Mouse (Mus musculus) MEL (cell line): ENCODE results near the gene Abhd17a. TPM values are rescaled to one million over a fixed set of nuclear protein-coding genes. Genes with fewer than 3 reads are reported as not detected.

Experiments used
- DNase-seq: peaks from one replicate; pipeline ENCODE4 v3.0.0; 2011; ENCODE audit warnings: low read depth, low spot score
- H3K27ac ChIP-seq: 2 replicates; pipeline ENCODE4 v1.5.1; 2012; ENCODE audit warnings: low read depth, mild to moderate bottlenecking, control low read depth, low read length, moderate library complexity; ENCODE audit not compliant: control insufficient read depth
- H3K27me3 ChIP-seq, 2 experiments: fragments of 150-350 bp in 1 of 2; sonication (generic) in 1 of 2; 2 replicates each; pipeline ENCODE4 v1.6.1; 2012; ENCODE audit warnings: low read length in 2 of 2, mild to moderate bottlenecking in 2 of 2, improper control_type of control experiment in 1 of 2, moderate library complexity in 1 of 2; ENCODE audit not compliant: insufficient read depth in 2 of 2, control insufficient read depth in 1 of 2
- H3K36me3 ChIP-seq, 2 experiments: 2 replicates each; pipeline ENCODE4 v1.6.1; 2012 to 2014; ENCODE audit warnings: low read length in 2 of 2, improper control_type of control experiment in 1 of 2, inconsistent platforms in 1 of 2, mild to moderate bottlenecking in 1 of 2; ENCODE audit not compliant: insufficient read depth in 2 of 2, control insufficient read depth in 1 of 2
- H3K4me1 ChIP-seq, 2 experiments: fragments of 150-350 bp in 1 of 2; sonication (generic) in 1 of 2; 2 replicates each; pipeline ENCODE4 v1.6.1; 2012; ENCODE audit warnings: low read length in 2 of 2, improper control_type of control experiment in 1 of 2, mild to moderate bottlenecking in 1 of 2; ENCODE audit not compliant: insufficient read depth in 2 of 2, control insufficient read depth in 1 of 2
- H3K4me3 ChIP-seq, 2 experiments: fragments of 150-350 bp in 1 of 2; sonication (generic) in 1 of 2; 2 replicates each; pipeline ENCODE4 v1.5.1; 2012; ENCODE audit warnings: low read depth in 2 of 2, low read length in 2 of 2, mild to moderate bottlenecking in 2 of 2, moderate library complexity in 2 of 2, control low read depth in 1 of 2, improper control_type of control experiment in 1 of 2; ENCODE audit not compliant: control insufficient read depth in 1 of 2, insufficient read depth in 1 of 2
- H3K79me2 ChIP-seq: 2 replicates; pipeline ENCODE4 v1.6.1; 2012; ENCODE audit warnings: mild to moderate bottlenecking, low read length, moderate library complexity; ENCODE audit not compliant: control insufficient read depth, poor library complexity, insufficient read depth
- H3K9ac ChIP-seq: 2 replicates; pipeline ENCODE4 v1.6.1; 2012; ENCODE audit warnings: low read depth, mild to moderate bottlenecking, control low read depth, low read length, moderate library complexity; ENCODE audit not compliant: control insufficient read depth, poor library complexity, severe bottlenecking
- H3K9me3 ChIP-seq: fragments of 150-350 bp; sonication (generic); replicated peaks from 2 replicates; pipeline ENCODE4 v1.6.1; 2012; ENCODE audit warnings: mild to moderate bottlenecking, low read length, improper control_type of control experiment, moderate library complexity; ENCODE audit not compliant: insufficient read depth
- CHD2 ChIP-seq: IDR thresholded peaks from 2 replicates; pipeline ENCODE4 v1.6.1; 2011; ENCODE audit warnings: low read length, improper control_type of control experiment
- EP300 ChIP-seq, 2 experiments: IDR thresholded peaks; 2 replicates each; pipeline ENCODE4 v1.6.1; 2011; ENCODE audit warnings: improper control_type of control experiment in 2 of 2, low read length in 2 of 2, low read depth in 1 of 2, mild to moderate bottlenecking in 1 of 2
- ETS1 ChIP-seq: IDR thresholded peaks from 2 replicates; pipeline ENCODE4 v1.6.1; 2012; ENCODE audit warnings: low read depth, mild to moderate bottlenecking, inconsistent platforms, low read length, improper control_type of control experiment, moderate library complexity
- GABPA ChIP-seq: IDR thresholded peaks from 2 replicates; pipeline ENCODE4 v1.6.1; 2012; ENCODE audit warnings: low read depth, mild to moderate bottlenecking, inconsistent platforms, low read length, improper control_type of control experiment, moderate library complexity
- JUND ChIP-seq: IDR thresholded peaks from 2 replicates; pipeline ENCODE4 v1.6.1; 2011; ENCODE audit warnings: low read depth, mild to moderate bottlenecking, improper control_type of control experiment, low read length
- POLR2A ChIP-seq, 2 experiments: IDR thresholded peaks; 2 replicates each; pipeline ENCODE4 v1.6.1; 2011 to 2012; ENCODE audit warnings: low read length in 2 of 2, mild to moderate bottlenecking in 2 of 2, control low read depth in 1 of 2, improper control_type of control experiment in 1 of 2, low read depth in 1 of 2, moderate library complexity in 1 of 2; ENCODE audit not compliant: control insufficient read depth in 1 of 2, insufficient read depth in 1 of 2, poor library complexity in 1 of 2
- POLR2AphosphoS2 ChIP-seq: IDR thresholded peaks from 2 replicates; pipeline ENCODE4 v1.6.1; 2011; ENCODE audit warnings: low read length, improper control_type of control experiment
- RAD21 ChIP-seq: IDR thresholded peaks from 2 replicates; pipeline ENCODE4 v1.6.1; 2011; ENCODE audit warnings: mild to moderate bottlenecking, low read depth, low read length, improper control_type of control experiment
- RCOR1 ChIP-seq: IDR thresholded peaks from 2 replicates; pipeline ENCODE4 v1.6.1; 2012; ENCODE audit warnings: low read depth, mild to moderate bottlenecking, inconsistent platforms, low read length, improper control_type of control experiment
- SIN3A ChIP-seq: IDR thresholded peaks from 2 replicates; pipeline ENCODE4 v1.6.1; 2012; ENCODE audit warnings: low read length, improper control_type of control experiment, inconsistent platforms
- TAL1 ChIP-seq: IDR thresholded peaks from 2 replicates; pipeline ENCODE4 v1.6.1; 2012; ENCODE audit warnings: mild to moderate bottlenecking, inconsistent platforms, low read length, moderate library complexity, mixed read lengths
- TCF12 ChIP-seq: IDR thresholded peaks from 2 replicates; pipeline ENCODE4 v1.6.1; 2014; ENCODE audit warnings: low read depth, mild to moderate bottlenecking, inconsistent platforms, low read length, improper control_type of control experiment, moderate library complexity
- UBTF ChIP-seq: IDR thresholded peaks from 2 replicates; pipeline ENCODE4 v1.6.1; 2012; ENCODE audit warnings: low read depth, mild to moderate bottlenecking, inconsistent platforms, low read length, improper control_type of control experiment, moderate library complexity, borderline replicate concordance; ENCODE audit not compliant: insufficient read depth
- USF1 ChIP-seq: IDR thresholded peaks from 2 replicates; pipeline ENCODE4 v1.6.1; 2014; ENCODE audit warnings: low read depth, mild to moderate bottlenecking, inconsistent platforms, low read length, improper control_type of control experiment, moderate library complexity
- USF2 ChIP-seq, 2 experiments: IDR thresholded peaks; 2 replicates each; pipeline ENCODE4 v1.6.1; 2011 to 2012; ENCODE audit warnings: improper control_type of control experiment in 2 of 2, low read length in 2 of 2, borderline replicate concordance in 1 of 2, inconsistent platforms in 1 of 2, low read depth in 1 of 2, mild to moderate bottlenecking in 1 of 2; ENCODE audit not compliant: insufficient read depth in 1 of 2
- ZMIZ1 ChIP-seq: IDR thresholded peaks from 2 replicates; pipeline ENCODE4 v1.6.1; 2012; ENCODE audit warnings: low read depth, mild to moderate bottlenecking, inconsistent platforms, low read length, improper control_type of control experiment, moderate library complexity
- polyA plus RNA-seq, 2 experiments: library from polyadenylated mRNA; stranded (reverse) in 1 of 2; unstranded in 1 of 2; fragments of >175 nt in 1 of 2; fragments of >200 nt in 1 of 2; gene quantifications; 2 replicates each; pipeline versions ENCODE4 v1.2.1 to v1.2.4; 2012; ENCODE audit warnings: low replicate concordance in 2 of 2, low read depth in 1 of 2; ENCODE audit not compliant: insufficient read length in 2 of 2, insufficient read depth in 1 of 2, missing spikeins in 1 of 2
- total RNA-seq: library from RNA; depleted of rRNA; stranded (reverse); fragments of 300-350 nt; gene quantifications from 2 replicates; pipeline ENCODE4 v1.2.3, GENCODE M21; 2012

The Abhd17a gene
- total and polyA plus RNA-seq, 3 experiments, result 96.2 to 136 (median 98.5) TPM

- Histone ChIP-seq H3K36me3 (0 out of 4 replicates have a peak, but pooled peaks cover 0 to 2% of the 10 kb centered on the region in 2 experiments), H3K27me3 (no peaks in the 10 kb centered on the region), H3K4me3 (no peak overlapping the region), H3K4me1 (peaks cover 0 to 18% of the 10 kb centered on the region in 2 experiments; a peak in 2 of 4 replicates), H3K9me3 (no peaks in the 10 kb centered on the region), H3K79me2 (peaks cover 28% of the 10 kb centered on the region), H3K9ac (no peak overlapping the region), H3K27ac (no peak overlapping the region)
- TF ChIP-seq EP300 (IDR thresholded peaks at IDR 0.05; ENCODE audit: low read depth in 1 of 2, low read length in 2 of 2) (no peak), TCF12 (no peak), ETS1 (no peak), POLR2AphosphoS2 (no peak), UBTF (no peak), JUND (no peak), RAD21 (no peak)
- no peak for DNase-seq
Measured at GRCm38 (mm10) chr10:80620365-80620764, 30.2 kb upstream of the Abhd17a start.

GRCm38 (mm10) chr10:80619465-80620244 lies 29.5 kb upstream of the Abhd17a start:
- no peak overlapping the region for H3K9ac ChIP-seq
- peaks cover 0 to 18% of the 10 kb centered on the region in 2 experiments; a peak in 2 of 4 replicates for H3K4me1 ChIP-seq
- 0 out of 4 replicates have a peak, but pooled peaks cover 0 to 2% of the 10 kb centered on the region in 2 experiments for H3K36me3 ChIP-seq
- no peak for TF ChIP-seq USF1
- TF ChIP-seq, all 39 proteins: peak for 0
- no peak overlapping the region for H3K27ac ChIP-seq
- H3K79me2 ChIP-seq, result peaks cover 21% of the 10 kb centered on the region
- no peak for DNase-seq
- no peaks in the 10 kb centered on the region for H3K9me3 ChIP-seq
- no peaks in the 10 kb centered on the region for H3K27me3 ChIP-seq
- H3K4me3 ChIP-seq, result no peak overlapping the region

DNA sequence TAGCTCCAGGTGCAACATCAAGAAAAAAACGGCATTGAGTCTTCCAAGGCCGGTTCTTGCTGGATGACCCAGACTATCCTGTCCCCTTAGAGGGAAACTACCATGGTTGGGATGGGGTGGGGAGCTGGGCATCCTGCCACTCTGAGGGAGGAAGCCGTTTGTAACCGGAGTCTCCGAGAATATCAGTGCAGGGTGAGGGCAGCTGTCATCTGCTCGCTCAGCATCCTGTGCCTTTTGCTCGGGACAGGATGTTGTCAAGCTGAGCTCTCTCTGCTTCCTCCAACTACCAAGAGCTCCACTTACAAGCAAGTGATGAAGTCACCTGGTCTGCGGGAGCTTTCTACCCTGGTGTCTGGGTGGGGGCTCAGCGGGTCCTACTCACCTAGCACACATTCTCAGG lies 28.0 kb upstream of the Abhd17a start:
- H3K27me3 ChIP-seq, result no peaks in the 10 kb centered on the region
- no peak for TF ChIP-seq GABPA
- no peak for TF ChIP-seq USF2 (IDR thresholded peaks at IDR 0.05; ENCODE audit: borderline replicate concordance in 1 of 2, insufficient read depth in 1 of 2, low read depth in 1 of 2, low read length in 2 of 2)
- no peak for TF ChIP-seq SIN3A
- TF ChIP-seq ZMIZ1, result no peak
- no peak for TF ChIP-seq POLR2A (IDR thresholded peaks at IDR 0.05; ENCODE audit: control insufficient read depth in 1 of 2, insufficient read depth in 1 of 2, low read depth in 1 of 2, low read length in 2 of 2, poor library complexity in 1 of 2)
- no peak for TF ChIP-seq RCOR1
- no peak for TF ChIP-seq TAL1
- TF ChIP-seq CHD2, result no peak
- H3K27ac ChIP-seq, result no peak overlapping the region
- H3K36me3 ChIP-seq, result peaks cover 0 to 2% of the 10 kb centered on the region in 2 experiments; a peak in 1 of 4 replicates
- H3K4me1 ChIP-seq, result peaks cover 0 to 6% of the 10 kb centered on the region in 2 experiments; a peak in 1 of 4 replicates
- H3K9me3 ChIP-seq, result no peaks in the 10 kb centered on the region
- peaks cover 6% of the 10 kb centered on the region for H3K79me2 ChIP-seq
- H3K9ac ChIP-seq, result no peak overlapping the region
- DNase-seq, result no peak
- H3K4me3 ChIP-seq, result no peak overlapping the region
